Mouse (Mus musculus) limb, embryonic 14.5 days (tissue): ENCODE results near the gene Pank4. TPM values are rescaled to one million over a fixed set of nuclear protein-coding genes. Genes with fewer than 3 reads are reported as not detected.

Experiments
- ATAC-seq: fragments of 200-750 bp; cut with Nextera tagmentation; 2 replicates; pipeline ENCODE4 v1.8.0; 2017; ENCODE audit warnings: low read depth, moderate number of reproducible peaks, moderate TSS enrichment; ENCODE audit not compliant: low FRiP score
- DNase-seq: peaks from one replicate; pipeline ENCODE4 v3.0.0-alpha.2; 2015; ENCODE audit warnings: low spot score
- H3K27ac ChIP-seq: fragments of 300-500 bp; sonication (generic); replicated peaks from 2 replicates; pipeline ENCODE4 v1.5.1; 2014; ENCODE audit warnings: low read depth, mild to moderate bottlenecking, low read length, moderate library complexity, mixed read lengths
- H3K27me3 ChIP-seq: fragments of 300-500 bp; sonication (generic); 2 replicates; pipeline ENCODE4 v1.6.1; 2014; ENCODE audit warnings: low read length, mixed read lengths; ENCODE audit not compliant: control insufficient read depth, insufficient read depth
- H3K36me3 ChIP-seq: fragments of 300-500 bp; sonication (generic); 2 replicates; pipeline ENCODE4 v1.6.1; 2014; ENCODE audit warnings: mild to moderate bottlenecking, low read length, moderate library complexity, mixed read lengths; ENCODE audit not compliant: control insufficient read depth, insufficient read depth
- H3K4me1 ChIP-seq: fragments of 300-500 bp; sonication (generic); 2 replicates; pipeline ENCODE4 v1.6.1; 2014; ENCODE audit warnings: antibody characterized with exemption, low read length, mixed read lengths; ENCODE audit not compliant: control insufficient read depth, insufficient read depth
- H3K4me2 ChIP-seq: fragments of 300-500 bp; sonication (generic); replicated peaks from 2 replicates; pipeline ENCODE4 v1.6.1; 2014; ENCODE audit warnings: low read depth, mild to moderate bottlenecking, low read length, moderate library complexity; ENCODE audit not compliant: severe bottlenecking
- H3K4me3 ChIP-seq: fragments of 300-500 bp; sonication (generic); replicated peaks from 2 replicates; pipeline ENCODE4 v1.5.1; 2014; ENCODE audit warnings: low read length
- H3K9ac ChIP-seq: fragments of 300-500 bp; sonication (generic); 2 replicates; pipeline ENCODE4 v1.6.1; 2014; ENCODE audit warnings: mild to moderate bottlenecking, low read depth, low read length, moderate library complexity; ENCODE audit not compliant: severe bottlenecking
- H3K9me3 ChIP-seq: fragments of 300-500 bp; sonication (generic); 2 replicates; pipeline ENCODE4 v1.6.1; 2016; ENCODE audit warnings: low read length; ENCODE audit not compliant: control insufficient read depth
- POLR2A ChIP-seq: fragments of 200-500 bp; IDR thresholded peaks from 2 replicates; pipeline ENCODE4 v1.8.0; 2012; ENCODE audit warnings: inconsistent platforms, mild to moderate bottlenecking, moderate library complexity, borderline replicate concordance; ENCODE audit not compliant: insufficient read depth, insufficient read length; ENCODE audit errors: extremely low read depth
- WGBS: fragments of 180-500 bp; shearing (Covaris S2); extraction: QIAGEN DNeasy Blood & Tissue Kit; methylation state at CpG from one replicate; pipeline ENCODE4 v1.1.7; 2014; 5-methylcytosine and 5-hydroxymethylcytosine counted together
- polyA plus RNA-seq, 2 experiments: library from polyadenylated mRNA; depleted of rRNA in 1 of 2; stranded (reverse) in 1 of 2; unstranded in 1 of 2; fragments of >200 nt; fragmentation: Nextera tagmentation in 1 of 2; extraction: Ambion mirVana in 1 of 2; gene quantifications; 2 replicates each; pipeline versions ENCODE4 v1.2.1 to v1.2.3; 2012 to 2014

Gene Pank4
- polyA plus RNA-seq, 2 experiments: 36.9 to 76.3 TPM

GRCm38 (mm10) chr4:155022228-155022855, 58.4 kb downstream of the Pank4 start:
- no peak for ATAC-seq
- TF ChIP-seq POLR2A: no peak
- Histone ChIP-seq H3K9ac (no peak overlapping the region), H3K4me1 (peaks cover 10% of the 10 kb centered on the region), H3K9me3 (no peaks in the 10 kb centered on the region), H3K36me3 (no peaks in the 10 kb centered on the region), H3K27ac (no peak overlapping the region), H3K4me3 (no peak overlapping the region), H3K4me2 (no peak overlapping the region), H3K27me3 (no peaks in the 10 kb centered on the region)
- DNase-seq: no peak
- 67% methylated on average over 7 of the region's 7 CpGs for WGBS

DNA sequence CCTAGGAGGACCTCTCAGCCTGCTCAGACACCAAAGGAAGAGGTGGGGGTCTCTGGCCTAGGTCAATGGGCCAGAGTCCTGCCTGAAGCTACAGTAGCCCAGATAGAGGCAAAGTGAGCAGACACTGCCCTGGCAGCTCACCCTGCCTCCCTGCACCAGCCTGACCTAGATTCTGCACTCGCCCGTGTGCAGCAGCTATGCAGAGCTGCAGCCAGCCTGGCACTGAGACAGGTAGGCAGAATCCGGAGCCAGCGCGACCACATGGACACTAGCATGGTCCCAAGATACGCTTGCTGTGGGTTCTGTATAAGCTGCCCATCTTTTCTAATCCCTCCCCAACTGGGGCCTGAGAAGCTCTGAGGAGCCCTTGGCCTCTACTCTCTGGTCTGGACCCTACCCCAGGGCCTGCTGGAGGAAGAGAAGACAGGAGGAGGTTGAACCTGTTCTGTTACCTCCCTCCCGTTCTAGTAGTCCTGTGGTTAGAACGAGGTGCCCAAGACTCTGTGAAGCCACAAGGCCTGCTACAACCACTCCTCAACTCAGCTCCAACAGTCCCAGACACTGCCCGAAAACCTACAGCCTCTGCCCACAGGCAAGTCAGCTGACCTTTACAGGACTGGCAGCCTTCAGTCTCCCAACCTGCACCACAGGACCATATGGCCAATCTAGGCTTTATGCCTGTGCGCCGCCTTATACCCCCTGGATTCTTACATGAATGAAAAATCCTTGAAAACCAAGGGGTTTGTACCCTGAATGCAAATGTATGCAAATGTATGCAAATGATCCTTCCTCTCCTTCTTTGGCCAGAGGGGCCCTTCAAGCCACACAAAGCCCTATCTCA, 60.5 kb downstream of the Pank4 start:
- H3K27ac ChIP-seq: no peak overlapping the region
- no peaks in the 10 kb centered on the region for H3K27me3 ChIP-seq
- ATAC-seq (no peak), DNase-seq (no peak)
- no peak overlapping the region for H3K4me2 ChIP-seq
- WGBS: 84% methylated on average over 11 of the region's 11 CpGs
- H3K4me3 ChIP-seq: no peak overlapping the region
- no peak overlapping the region for H3K9ac ChIP-seq
- TF ChIP-seq POLR2A: no peak
- no peaks in the 10 kb centered on the region for H3K9me3 ChIP-seq
- no peaks in the 10 kb centered on the region for H3K36me3 ChIP-seq
- H3K4me1 ChIP-seq: peaks cover 4% of the 10 kb centered on the region; the same call in 1 of the 2 replicates

Other genes with a start within 250 kb of the Pank4 start
- gene Ttc34, start 126.7 kb upstream of the Pank4 start, polyA plus RNA-seq (2012; rRNA removed): 0.09 and 0.13 TPM in 2 replicates
- gene Ttc34, start 126.7 kb upstream of the Pank4 start, polyA plus RNA-seq (2014; fragmentation: Nextera tagmentation; extraction: Ambion mirVana): 0.06 and 0.10 TPM in 2 replicates
- gene Mmel1, start 94.5 kb upstream of the Pank4 start, polyA plus RNA-seq (2012; rRNA removed): 0.11 and 0.15 TPM in 2 replicates
- 0.10 TPM in 1 of 2 replicates, not detected in the other for gene Mmel1, start 94.5 kb upstream of the Pank4 start, polyA plus RNA-seq (2014; fragmentation: Nextera tagmentation; extraction: Ambion mirVana)
- gene Fam213b, start 65.0 kb upstream of the Pank4 start, polyA plus RNA-seq (2012; rRNA removed): 24.3 and 33.6 TPM in 2 replicates
- gene Fam213b, start 65.0 kb upstream of the Pank4 start, polyA plus RNA-seq (2014; fragmentation: Nextera tagmentation; extraction: Ambion mirVana): 48.0 and 51.8 TPM in 2 replicates
- 4.1 and 5.8 TPM in 2 replicates for gene Tnfrsf14, start 35.6 kb upstream of the Pank4 start, polyA plus RNA-seq (2012; rRNA removed)
- gene Tnfrsf14, start 35.6 kb upstream of the Pank4 start, polyA plus RNA-seq (2014; fragmentation: Nextera tagmentation; extraction: Ambion mirVana): 0.87 and 0.99 TPM in 2 replicates
- gene Hes5, start 3.2 kb upstream of the Pank4 start, polyA plus RNA-seq (2012; rRNA removed): 0.60 and 1.6 TPM in 2 replicates
- gene Hes5, start 3.2 kb upstream of the Pank4 start, polyA plus RNA-seq (2014; fragmentation: Nextera tagmentation; extraction: Ambion mirVana): 0.30 and 0.77 TPM in 2 replicates
- gene Plch2, start 92.7 kb downstream of the Pank4 start, polyA plus RNA-seq (2012; rRNA removed): 11.4 and 15.1 TPM in 2 replicates
- gene Plch2, start 92.7 kb downstream of the Pank4 start, polyA plus RNA-seq (2014; fragmentation: Nextera tagmentation; extraction: Ambion mirVana): 9.9 and 10.6 TPM in 2 replicates
- 24.4 and 28.0 TPM in 2 replicates for gene Pex10, start 102.9 kb downstream of the Pank4 start, polyA plus RNA-seq (2012; rRNA removed)
- 6.7 and 9.0 TPM in 2 replicates for gene Pex10, start 102.9 kb downstream of the Pank4 start, polyA plus RNA-seq (2014; fragmentation: Nextera tagmentation; extraction: Ambion mirVana)
- 121 and 129 TPM in 2 replicates for gene Rer1, start 122.3 kb downstream of the Pank4 start, polyA plus RNA-seq (2012; rRNA removed)
- gene Rer1, start 122.3 kb downstream of the Pank4 start, polyA plus RNA-seq (2014; fragmentation: Nextera tagmentation; extraction: Ambion mirVana): 173 and 175 TPM in 2 replicates
- gene Morn1, start 122.5 kb downstream of the Pank4 start, polyA plus RNA-seq (2012; rRNA removed): 6.5 and 7.9 TPM in 2 replicates
- 4.5 and 4.7 TPM in 2 replicates for gene Morn1, start 122.5 kb downstream of the Pank4 start, polyA plus RNA-seq (2014; fragmentation: Nextera tagmentation; extraction: Ambion mirVana)